Comparison of ENCODE assay signal across 8 mouse cellular contexts in the genomic region with DNA sequence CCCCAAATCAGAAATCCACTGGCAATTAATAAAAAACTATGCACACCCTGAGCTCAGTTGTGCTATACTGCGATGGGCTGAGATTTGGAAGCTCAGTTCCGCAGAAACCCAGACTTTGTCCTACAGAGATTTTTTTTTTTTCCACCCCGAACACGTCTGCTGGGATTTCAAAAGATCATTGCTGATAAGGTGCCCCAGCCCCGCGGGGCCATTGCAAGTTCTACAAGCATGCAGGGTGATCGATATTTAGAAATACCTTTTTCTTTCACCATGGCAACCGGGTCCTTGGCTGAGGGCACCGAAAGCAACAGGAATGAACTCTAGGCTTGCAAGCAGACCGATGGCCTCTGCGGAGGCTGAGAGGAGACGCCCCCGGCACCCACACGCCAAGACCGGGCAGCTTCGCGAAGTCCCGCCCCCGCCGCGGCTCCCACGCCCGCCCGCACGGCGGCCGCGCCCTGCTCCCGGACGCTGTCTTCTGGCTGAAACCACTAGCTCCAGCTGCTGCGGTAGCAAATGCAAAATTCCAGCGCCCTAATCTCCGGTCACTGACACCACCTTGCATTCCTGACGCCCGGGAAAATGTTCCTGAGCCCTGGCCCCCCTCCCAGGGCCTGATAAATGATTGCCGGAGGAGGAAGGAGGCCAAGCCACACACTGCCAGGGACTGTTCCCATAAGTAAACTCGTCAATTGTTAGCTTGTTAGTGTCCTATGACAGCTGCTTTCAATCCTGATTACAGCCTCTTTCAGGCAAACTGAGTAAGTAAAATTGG.
DNase-seq lines count a peak whose midpoint lies in the region; ATAC-seq and TF ChIP-seq lines count a peak whose summit lies in the region.

No protein-coding gene starts in this region.

- no peak for TF ChIP-seq CTCF in CH12.LX (conservative IDR thresholded peaks at IDR 0.05 in 1 of 2, IDR thresholded peaks at IDR 0.05 in 1 of 2; ENCODE audit: low read depth in 2 of 2, low read length in 2 of 2)
- no peak for TF ChIP-seq CTCF in embryonic fibroblast, embryonic 13.5 days (IDR thresholded peaks at IDR 0.05; ENCODE audit: borderline replicate concordance, insufficient read depth, low read length)
- TF ChIP-seq CTCF in lung, adult 2 months (IDR thresholded peaks at IDR 0.05; ENCODE audit: insufficient read depth, low read length): no peak

- no peaks in the 10 kb centered on the region for H3K79me2 ChIP-seq in CH12.LX (replicated peaks; ENCODE audit: control insufficient read depth, extremely low read depth, insufficient read depth, poor library complexity, severe bottlenecking)

- no peaks in the 10 kb centered on the region for H3K9me3 ChIP-seq in CH12.LX (replicated peaks; ENCODE audit: low read length)
- no peaks in the 10 kb centered on the region for H3K9me3 ChIP-seq in heart, embryonic 15.5 days (replicated peaks)

- dilution Hi-C loops in CH12.LX (cut with MboI; ENCODE audit: extremely low pct_ligation_motif_present, extremely low pct_unique_long_range_greater_than_20kb, low sequenced_read_pairs): no loop called here

- in situ Hi-C loops in CH12.LX (cut with MboI; ENCODE audit: low pct_ligation_motif_present, low pct_unique_long_range_greater_than_20kb, low sequenced_read_pairs): no loop called here

- peak overlapping the region in 1 of 3 experiments; percentile 5 for H3K4me3 ChIP-seq in CH12.LX (replicated peaks in 1 of 3; ENCODE audit: low read depth in 2 of 3, low read length in 2 of 3, poor library complexity in 1 of 3)
- H3K4me3 ChIP-seq in embryonic fibroblast, embryonic 13.5 days (ENCODE audit: insufficient read depth, low read length): peak overlapping the region; percentile 33
- H3K4me3 ChIP-seq in heart, embryonic 15.5 days: peak overlapping the region; percentile 67
- H3K4me3 ChIP-seq in lung, adult 2 months (replicated peaks; ENCODE audit: extremely low read depth, low read depth, low read length): peak overlapping the region; percentile 91

- TF ChIP-seq RAD21 in CH12.LX (IDR thresholded peaks at IDR 0.05; ENCODE audit: low read depth, low read length): no peak

- peak; percentile 68 for ATAC-seq in heart, embryonic 15.5 days (replicated peaks; ENCODE audit: insufficient number of reproducible peaks, insufficient read depth, low FRiP score, low read depth)

- no peak for TF ChIP-seq EP300 in CH12.LX (IDR thresholded peaks at IDR 0.05; ENCODE audit: low read length)

- H3K27ac ChIP-seq in CH12.LX (ENCODE audit: insufficient read depth, low read depth): no peak overlapping the region
- peak overlapping the region; percentile 29; the same call in 1 of the 2 replicates for H3K27ac ChIP-seq in embryonic fibroblast, embryonic 13.5 days (ENCODE audit: insufficient read depth, low read length)
- peak overlapping the region; percentile 90 for H3K27ac ChIP-seq in heart, embryonic 15.5 days

- DNase-seq in CH12.LX (ENCODE audit: extremely low read depth): no peak
- peak; percentile 83 for DNase-seq in adrenal gland, postnatal 14 days
- DNase-seq in kidney, postnatal 14 days: peak; percentile 93
- DNase-seq in lung, adult 2 months: peak; percentile 80
- DNase-seq in ovary, postnatal 10 days (ENCODE audit: low spot score): peak; percentile 48
- DNase-seq in urinary bladder, postnatal 14 days (ENCODE audit: low spot score): peak; percentile 76

- WGBS in heart, embryonic 15.5 days: under 1% methylated on average over 37 of the region's 37 CpGs
- WGBS in lung, adult 2 months: under 1% methylated on average over 37 of the region's 37 CpGs

- no peaks in the 10 kb centered on the region for H3K36me3 ChIP-seq in CH12.LX (replicated peaks in 1 of 2; ENCODE audit: control insufficient read depth in 1 of 2, insufficient read depth in 1 of 2, low read length in 1 of 2)
- no peaks in the 10 kb centered on the region for H3K36me3 ChIP-seq in heart, embryonic 15.5 days

- peak overlapping the region; percentile 48 for H3K4me2 ChIP-seq in CH12.LX (ENCODE audit: insufficient read depth, low read depth, poor library complexity, severe bottlenecking)
- peak overlapping the region; percentile 81 for H3K4me2 ChIP-seq in heart, embryonic 15.5 days

- H3K9ac ChIP-seq in CH12.LX (ENCODE audit: insufficient read depth, low read depth): no peak overlapping the region
- peak overlapping the region; percentile 64 for H3K9ac ChIP-seq in heart, embryonic 15.5 days

- H3K4me1 ChIP-seq in CH12.LX (ENCODE audit: control insufficient read depth in 1 of 2, insufficient read depth in 2 of 2): peaks cover 3 to 8% of the 10 kb centered on the region in 2 experiments; a peak in 2 of 4 replicates
- H3K4me1 ChIP-seq in embryonic fibroblast, embryonic 13.5 days (ENCODE audit: control insufficient read depth, insufficient read depth, low read length): peaks cover 19% of the 10 kb centered on the region
- H3K4me1 ChIP-seq in heart, embryonic 15.5 days (replicated peaks): peaks cover 79% of the 10 kb centered on the region
- peaks cover 25% of the 10 kb centered on the region for H3K4me1 ChIP-seq in lung, adult 2 months (ENCODE audit: control insufficient read depth, insufficient read depth, low read length)

- TF ChIP-seq POLR2A in CH12.LX (IDR thresholded peaks at IDR 0.05; ENCODE audit: low read depth, low read length): no peak
- TF ChIP-seq POLR2A in embryonic fibroblast, embryonic 13.5 days (IDR thresholded peaks at IDR 0.05; ENCODE audit: low read depth, low read length): no peak
- peak; percentile 3; the same call in 1 of the 2 replicates for TF ChIP-seq POLR2A in lung, adult 2 months (IDR thresholded peaks at IDR 0.05; ENCODE audit: borderline replicate concordance, extremely low read depth, low read depth, low read length)

- H3K27me3 ChIP-seq in CH12.LX (replicated peaks): no peaks in the 10 kb centered on the region
- no peaks in the 10 kb centered on the region for H3K27me3 ChIP-seq in heart, embryonic 15.5 days

TF ChIP-seq in CH12.LX, 34 proteins besides CTCF, POLR2A, EP300 and RAD21:
- TF ChIP-seq BHLHE40 (IDR thresholded peaks at IDR 0.05; ENCODE audit: low read depth, low read length): no peak
- TF ChIP-seq KAT2A (IDR thresholded peaks at IDR 0.05; ENCODE audit: insufficient replicate concordance, low read length): no peak
- no peak for TF ChIP-seq NRF1 (IDR thresholded peaks at IDR 0.05; ENCODE audit: low read depth, low read length)
- TF ChIP-seq E2F4 (IDR thresholded peaks at IDR 0.05; ENCODE audit: insufficient replicate concordance, low read depth, low read length): no peak
- TF ChIP-seq USF2 (conservative IDR thresholded peaks at IDR 0.05; ENCODE audit: low read depth, low read length): no peak
- no peak for TF ChIP-seq GABPA (IDR thresholded peaks at IDR 0.05; ENCODE audit: insufficient replicate concordance, low read depth, low read length)
- no peak for TF ChIP-seq MYC (IDR thresholded peaks at IDR 0.05; ENCODE audit: low read depth, low read length)
